Mouse (Mus musculus) spleen, adult 2 months (tissue): ENCODE results near the gene Dmd.
"Not testable (repeated sequence)": the region's sequence is repeated elsewhere in the genome, so short reads cannot be mapped to it uniquely, and the experiment has no call there.

Experiments used
- CTCF ChIP-seq: fragments of 200-500 bp; IDR thresholded peaks from 2 replicates; pipeline ENCODE4 v1.5.1; 2011; ENCODE audit warnings: mild to moderate bottlenecking, inconsistent platforms; ENCODE audit not compliant: insufficient read depth, insufficient read length, insufficient replicate concordance; ENCODE audit errors: extremely low read depth
- POLR2A ChIP-seq: fragments of 200-500 bp; IDR thresholded peaks from 2 replicates; pipeline ENCODE4 v1.6.1; 2011; ENCODE audit warnings: low read depth, low read length, inconsistent platforms

GRCm38 (mm10) chrX:84062431-84062830 lies 1113.8 kb downstream of the Dmd start:
- not testable (repeated sequence) for TF ChIP-seq CTCF, POLR2A
